Mouse (Mus musculus): ENCODE data around the gene Gm28557. TPM values are rescaled to one million over a fixed set of nuclear protein-coding genes. Genes with fewer than 3 reads are reported as not detected.

Gene Gm28557
- polyA plus RNA-seq, 1 experiment from 2014 or later = 1.6 TPM

DNA sequence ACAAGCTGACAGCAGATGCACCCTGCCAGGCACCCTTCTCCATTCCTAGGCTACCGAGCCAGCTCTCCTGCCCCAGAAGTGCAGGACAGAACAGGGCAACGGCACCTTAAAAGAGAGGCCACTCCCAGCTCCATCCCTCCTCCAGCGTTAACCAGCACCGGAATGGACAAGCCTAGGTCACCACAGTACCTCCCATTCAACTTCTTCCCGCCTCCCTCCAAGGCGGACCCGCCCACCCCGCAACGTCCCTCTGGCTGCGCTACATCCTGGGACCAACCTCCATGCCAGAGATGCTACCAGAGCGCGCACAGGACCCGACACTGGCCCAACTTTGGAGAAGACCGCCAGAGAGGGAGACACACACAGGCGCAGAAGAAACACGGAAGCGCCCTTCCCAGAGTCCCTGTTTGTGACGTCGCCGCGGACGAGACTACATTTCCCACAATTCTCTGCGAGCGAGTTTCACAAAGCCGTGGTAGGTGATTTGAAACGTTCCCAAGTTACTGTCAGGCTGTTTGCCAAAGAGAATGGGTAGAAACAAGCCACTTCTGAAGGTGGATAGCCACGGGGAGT lies 47.5 kb downstream of the Gm28557 start, which contains the start of gene Zfp712:
Zfp712 (minus strand) TSS at position 385 of the 573 bp plus-strand sequence.
- under 1% methylated on average over 27 of the region's 27 CpGs for WGBS
- ATAC-seq = peak; percentile 94
- Histone ChIP-seq H3K4me2 (ENCODE audit: low read length) (peak within 1 kb of the TSS; percentile 57), H3K4me3 (ENCODE audit: low read depth, low read length) (peak within 1 kb of the TSS; percentile 62), H3K27ac (ENCODE audit: low read depth, low read length) (peak within 1 kb of the TSS; percentile 74), H3K27me3 (replicated peaks; ENCODE audit: control insufficient read depth, insufficient read depth, low read length) (no peaks in the 10 kb centered on the region), H3K9ac (ENCODE audit: low read length) (peak within 1 kb of the TSS; percentile 75), H3K9me3 (replicated peaks; ENCODE audit: control insufficient read depth, low read length) (peaks cover 13% of the 10 kb centered on the region), H3K4me1 (ENCODE audit: control insufficient read depth, insufficient read depth, low read length) (0 out of 2 replicates have a peak, but pooled peaks cover 6% of the 10 kb centered on the region), H3K36me3 (ENCODE audit: control insufficient read depth, insufficient read depth, low read length) (no peaks in the 10 kb centered on the region)
- peak; percentile 98 for DNase-seq (ENCODE audit: low spot score)

GRCm38 (mm10) chr13:67060161-67060785 lies 48.1 kb downstream of the Gm28557 start:
- H3K36me3 ChIP-seq (ENCODE audit: control insufficient read depth, insufficient read depth, low read length) = no peaks in the 10 kb centered on the region
- H3K4me2 ChIP-seq (ENCODE audit: low read length) = peak overlapping the region; percentile 57
- peak overlapping the region; percentile 74 for H3K27ac ChIP-seq (ENCODE audit: low read depth, low read length)
- peak overlapping the region; percentile 62 for H3K4me3 ChIP-seq (ENCODE audit: low read depth, low read length)
- H3K9me3 ChIP-seq (replicated peaks; ENCODE audit: control insufficient read depth, low read length) = peaks cover 14% of the 10 kb centered on the region
- no peak for DNase-seq (ENCODE audit: low spot score)
- ATAC-seq = peak; percentile 48; the same call in 1 of the 2 replicates
- H3K9ac ChIP-seq (ENCODE audit: low read length) = peak overlapping the region; percentile 75
- 5% methylated on average over 12 of the region's 12 CpGs for WGBS
- 0 out of 2 replicates have a peak, but pooled peaks cover 6% of the 10 kb centered on the region for H3K4me1 ChIP-seq (ENCODE audit: control insufficient read depth, insufficient read depth, low read length)
- no peaks in the 10 kb centered on the region for H3K27me3 ChIP-seq (replicated peaks; ENCODE audit: control insufficient read depth, insufficient read depth, low read length)

Other genes starting within 250 kb of the Gm28557 start
- gene Gm10767, start 203.7 kb downstream of the Gm28557 start, polyA plus RNA-seq (2014; fragmentation: Nextera tagmentation; extraction: Ambion mirVana) = 2.4 and 3.0 TPM in 2 replicates
- 9.6 and 10.1 TPM in 2 replicates for gene Zfp712, start 47.4 kb downstream of the Gm28557 start, polyA plus RNA-seq (2014; fragmentation: Nextera tagmentation; extraction: Ambion mirVana)
- gene Zfp708, start 10.6 kb downstream of the Gm28557 start, polyA plus RNA-seq (2014; fragmentation: Nextera tagmentation; extraction: Ambion mirVana) = 13.7 and 14.2 TPM in 2 replicates
- gene Rslcan18, start 7.7 kb upstream of the Gm28557 start, polyA plus RNA-seq (2014; fragmentation: Nextera tagmentation; extraction: Ambion mirVana) = not detected in 2 replicates
- 3.9 and 4.8 TPM in 2 replicates for gene Zfp759, start 13.1 kb upstream of the Gm28557 start, polyA plus RNA-seq (2014; fragmentation: Nextera tagmentation; extraction: Ambion mirVana)
- gene Rsl1, start 64.6 kb upstream of the Gm28557 start, polyA plus RNA-seq (2014; fragmentation: Nextera tagmentation; extraction: Ambion mirVana) = 6.1 and 6.7 TPM in 2 replicates
- gene Zfp455, start 85.9 kb upstream of the Gm28557 start, polyA plus RNA-seq (2014; fragmentation: Nextera tagmentation; extraction: Ambion mirVana) = 1.1 and 2.7 TPM in 2 replicates
- gene Zfp458, start 169.9 kb upstream of the Gm28557 start, polyA plus RNA-seq (2014; fragmentation: Nextera tagmentation; extraction: Ambion mirVana) = 4.4 and 6.5 TPM in 2 replicates
- 0.34 and 1.1 TPM in 2 replicates for gene Zfp457, start 197.9 kb upstream of the Gm28557 start, polyA plus RNA-seq (2014; fragmentation: Nextera tagmentation; extraction: Ambion mirVana)
- gene Zfp595, start 224.0 kb upstream of the Gm28557 start, polyA plus RNA-seq (2014; fragmentation: Nextera tagmentation; extraction: Ambion mirVana) = 2.0 and 2.1 TPM in 2 replicates

Measured in forebrain, embryonic 14.5 days (tissue).